Mouse (Mus musculus): ENCODE data around the gene Cbfa2t3.

DNA sequence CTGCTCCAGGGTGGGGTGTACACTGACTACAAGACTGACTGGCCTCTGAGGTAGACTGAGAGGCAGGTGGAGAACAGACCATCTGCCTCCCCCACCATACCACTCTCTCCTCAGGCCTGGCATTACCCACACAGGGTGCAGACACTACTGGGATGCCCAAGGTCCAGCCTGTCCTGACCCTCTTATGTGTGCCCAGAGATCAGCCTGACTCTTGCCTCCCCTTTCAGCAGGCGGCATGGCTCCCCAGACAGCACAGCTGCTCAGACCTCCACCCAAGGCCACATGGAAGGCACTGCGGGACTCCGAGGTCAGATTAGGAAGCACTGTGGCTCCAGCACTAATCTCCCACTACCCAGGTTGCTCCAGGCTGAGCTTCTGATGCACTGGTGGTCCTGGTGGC is 28.2 kb downstream of the Cbfa2t3 start:
- TF ChIP-seq CTCF (IDR thresholded peaks at IDR 0.05; ENCODE audit: insufficient read depth, low read depth, low read length) (no peak), POLR2A (IDR thresholded peaks at IDR 0.05; ENCODE audit: insufficient read depth, low read depth, low read length) (no peak)
